Mouse (Mus musculus) bone marrow, adult 2 months (tissue): ENCODE measurements around the gene Ccl17. TPM values are rescaled to one million over a fixed set of nuclear protein-coding genes. Genes with fewer than 3 reads are reported as not detected.

Source experiments
- H3K27ac ChIP-seq: fragments of 200-500 bp; 2 replicates; pipeline ENCODE4 v1.5.1; 2012; ENCODE audit warnings: low read depth, mild to moderate bottlenecking, control low read depth, inconsistent platforms, low read length; ENCODE audit not compliant: control insufficient read depth, poor library complexity, insufficient read depth
- H3K4me1 ChIP-seq: fragments of 200-500 bp; 2 replicates; pipeline ENCODE4 v1.6.1; 2011; ENCODE audit warnings: low read length; ENCODE audit not compliant: control insufficient read depth, insufficient read depth
- H3K4me3 ChIP-seq: fragments of 200-500 bp; replicated peaks from 2 replicates; pipeline ENCODE3; 2011; ENCODE audit warnings: mild to moderate bottlenecking, low read depth, low read length, control low read depth; ENCODE audit not compliant: control insufficient read depth
- CTCF ChIP-seq: fragments of 200-500 bp; IDR thresholded peaks from 2 replicates; pipeline ENCODE4 v1.5.1; 2011; ENCODE audit warnings: low read length, control low read depth; ENCODE audit not compliant: control insufficient read depth, insufficient read depth
- POLR2A ChIP-seq: fragments of 200-500 bp; IDR thresholded peaks from 2 replicates; pipeline ENCODE4 v1.6.1; 2011; ENCODE audit warnings: low read depth, mild to moderate bottlenecking, control low read depth, low read length, borderline replicate concordance; ENCODE audit not compliant: control insufficient read depth
- WGBS: fragments of 180-500 bp; shearing (Covaris S2); methylation state at CpG from one replicate; pipeline ENCODE4 v1.1.7; 2018; 5-methylcytosine and 5-hydroxymethylcytosine counted together
- polyA plus RNA-seq: library from polyadenylated mRNA; stranded (reverse); fragments of >200 nt; gene quantifications from 2 replicates; pipeline ENCODE4 v1.2.4, GENCODE M21; 2011; ENCODE audit warnings: low replicate concordance; ENCODE audit not compliant: missing spikeins, insufficient read depth, insufficient read length

Ccl17 gene
- polyA plus RNA-seq: not detected in 2 replicates

- Histone ChIP-seq H3K4me3 (no peak within 1 kb of the TSS), H3K27ac (no peak within 1 kb of the TSS), H3K4me1 (peaks cover 1% of the 10 kb centered on the region)
- WGBS: 51% methylated on average over 3 of the region's 3 CpGs
- TF ChIP-seq POLR2A (no peak), CTCF (no peak)
Observed at GRCm38 (mm10) chr8:94810153-94810552, at the start of gene Ccl17. TSS of gene Ccl17 (plus strand) at chr8:94810453.

DNA sequence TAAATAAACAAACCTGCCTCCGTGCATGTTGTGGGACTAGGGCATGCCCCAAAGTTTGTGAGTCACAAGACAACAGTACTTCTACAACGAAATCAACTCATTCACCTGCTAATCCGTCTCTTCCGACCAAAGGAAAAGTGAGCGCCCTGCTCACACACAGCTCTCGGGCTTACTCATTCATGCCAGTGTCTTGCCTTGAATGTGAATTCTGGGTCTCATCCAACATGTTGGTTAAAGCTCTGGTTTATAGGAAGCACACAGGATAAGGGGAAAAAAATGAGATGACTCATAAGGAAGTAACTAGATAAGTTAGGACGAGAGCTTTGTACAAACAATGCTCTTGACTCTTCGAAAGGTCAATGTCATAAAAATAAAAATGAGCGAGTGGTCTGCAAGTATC, 43.2 kb upstream of the Ccl17 start:
- 73% methylated on average over 9 of the region's 9 CpGs for WGBS
- Histone ChIP-seq H3K27ac (no peak overlapping the region), H3K4me1 (no peaks in the 10 kb centered on the region), H3K4me3 (no peak overlapping the region)
- TF ChIP-seq CTCF: no peak
- no peak for TF ChIP-seq POLR2A

- Histone ChIP-seq H3K4me3 (no peak overlapping the region), H3K27ac (no peak overlapping the region), H3K4me1 (no peaks in the 10 kb centered on the region)
- 27% methylated on average over 6 of the region's 6 CpGs for WGBS
- TF ChIP-seq CTCF: no peak
- no peak for TF ChIP-seq POLR2A
Observed at GRCm38 (mm10) chr8:94770945-94771344, 39.3 kb upstream of the Ccl17 start.

- 2% methylated on average over 38 of the region's 38 CpGs for WGBS
- Histone ChIP-seq H3K27ac (no peak within 1 kb of the TSS), H3K4me3 (no peak within 1 kb of the TSS), H3K4me1 (no peaks in the 10 kb centered on the region)
- TF ChIP-seq CTCF (no peak), POLR2A (no peak)
Observed at GRCm38 (mm10) chr8:94771941-94772670, 38.1 kb upstream of the Ccl17 start, which contains the start of gene Cx3cl1. TSS of gene Cx3cl1 (plus strand) at chr8:94772009.

- H3K4me1 ChIP-seq: no peaks in the 10 kb centered on the region
- TF ChIP-seq CTCF (no peak), POLR2A (no peak)
- 83% methylated on average over 6 of the region's 6 CpGs for whole genome bisulfite sequencing
- no peak overlapping the region for H3K27ac ChIP-seq
- H3K4me3 ChIP-seq: no peak overlapping the region
Observed at GRCm38 (mm10) chr8:94773048-94773447, 37.2 kb upstream of the Ccl17 start.

DNA sequence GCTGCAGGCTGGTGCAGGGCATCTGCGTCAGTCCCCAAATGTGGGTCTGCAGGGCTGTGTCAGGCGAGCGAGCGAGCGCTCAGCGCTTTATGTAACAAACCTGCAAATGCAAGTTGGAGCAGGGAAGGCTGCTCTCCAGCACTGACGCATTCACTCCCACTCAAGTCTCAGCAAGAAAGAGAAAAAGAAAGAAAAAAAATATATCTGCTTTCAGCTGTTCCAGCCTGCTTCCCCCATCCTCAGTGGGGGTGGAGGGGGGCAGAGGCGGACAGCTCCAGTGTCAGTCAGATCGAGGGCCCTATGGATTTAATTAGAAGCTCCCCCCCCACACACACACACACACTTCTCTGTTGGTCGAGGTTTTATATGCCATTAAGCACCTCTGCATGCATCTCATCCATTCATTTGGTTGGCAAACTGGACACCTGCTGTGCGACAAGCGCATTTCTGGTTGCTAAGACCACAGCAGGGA, 36.5 kb upstream of the Ccl17 start:
- no peak overlapping the region for H3K27ac ChIP-seq
- H3K4me3 ChIP-seq: no peak overlapping the region
- no peaks in the 10 kb centered on the region for H3K4me1 ChIP-seq
- WGBS: 86% methylated on average over 12 of the region's 12 CpGs
- TF ChIP-seq POLR2A (no peak), CTCF (no peak)

DNA sequence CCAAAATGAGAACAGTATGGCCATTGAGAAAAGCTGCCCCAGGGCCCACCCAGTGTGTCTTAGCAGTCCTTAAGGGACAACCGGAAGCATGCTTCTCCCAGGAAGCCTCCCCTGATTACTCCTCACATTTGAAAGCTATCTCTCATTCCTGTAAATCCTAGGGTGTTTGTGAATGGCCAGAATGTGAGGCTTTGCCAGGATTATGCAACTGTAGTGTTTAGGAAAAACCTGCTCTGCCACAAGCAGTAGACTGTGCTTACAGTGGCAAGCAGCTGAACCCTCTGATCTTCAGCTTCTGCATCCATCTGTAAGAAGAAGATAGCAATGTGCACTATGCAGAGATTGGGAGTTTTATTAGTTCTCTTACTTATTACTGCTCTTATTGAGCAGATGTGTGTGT, 35.7 kb upstream of the Ccl17 start:
- 90% methylated on average over 1 of the region's 1 CpGs for WGBS
- Histone ChIP-seq H3K27ac (no peak overlapping the region), H3K4me1 (no peaks in the 10 kb centered on the region; the same call in 1 of the 2 replicates), H3K4me3 (no peak overlapping the region)
- TF ChIP-seq POLR2A (no peak), CTCF (no peak)

DNA sequence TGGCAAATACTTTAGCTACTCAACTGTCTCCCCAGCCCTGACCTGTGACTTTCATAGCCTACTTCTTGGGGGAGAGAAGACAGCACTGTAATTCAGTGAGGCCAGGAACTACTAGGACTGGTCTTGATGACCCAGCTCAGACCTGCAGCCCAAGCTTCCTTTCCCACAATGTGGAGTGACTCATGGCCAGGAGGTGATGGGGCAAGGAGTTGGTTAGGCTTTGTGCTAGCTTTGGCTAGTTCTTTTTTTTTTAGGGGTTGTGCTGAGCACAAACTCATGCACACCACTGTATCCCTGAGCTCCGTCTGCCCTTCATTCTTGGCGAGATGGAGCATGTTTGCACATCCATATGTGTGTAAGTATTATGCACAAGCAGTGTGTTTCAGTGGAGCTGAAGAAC, 33.9 kb upstream of the Ccl17 start:
- WGBS: 66% methylated on average over 2 of the region's 2 CpGs
- TF ChIP-seq POLR2A: no peak
- TF ChIP-seq CTCF: no peak
- Histone ChIP-seq H3K4me1 (no peaks in the 10 kb centered on the region; the same call in 1 of the 2 replicates), H3K4me3 (no peak overlapping the region), H3K27ac (no peak overlapping the region)
